Mouse (Mus musculus): ENCODE measurements around the gene Fam198b.

Gene Fam198b

DNA sequence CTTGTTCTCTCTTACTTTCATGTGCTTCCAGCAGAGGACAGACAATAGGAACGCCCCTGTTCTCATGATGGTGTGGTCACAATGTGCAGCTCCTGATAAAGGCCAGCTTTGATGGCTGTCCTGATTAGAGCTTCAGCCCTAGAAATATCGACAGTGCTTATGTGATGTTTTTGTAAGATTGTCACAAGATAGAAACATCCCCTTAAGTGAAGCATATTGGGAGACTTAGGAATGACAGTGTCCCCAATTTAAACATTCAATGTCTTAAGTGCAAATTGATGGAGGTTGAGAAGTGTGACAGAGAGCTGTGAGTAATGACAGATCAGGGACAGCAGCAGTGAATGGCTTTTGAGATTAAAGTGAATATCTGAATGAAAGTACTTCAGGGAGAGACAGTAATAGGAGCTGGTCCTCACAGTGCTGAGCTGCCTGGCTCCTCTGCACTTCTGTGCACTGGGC lies 99.7 kb downstream of the Fam198b start:
- no peak for ATAC-seq (ENCODE audit: low TSS enrichment)

DNA sequence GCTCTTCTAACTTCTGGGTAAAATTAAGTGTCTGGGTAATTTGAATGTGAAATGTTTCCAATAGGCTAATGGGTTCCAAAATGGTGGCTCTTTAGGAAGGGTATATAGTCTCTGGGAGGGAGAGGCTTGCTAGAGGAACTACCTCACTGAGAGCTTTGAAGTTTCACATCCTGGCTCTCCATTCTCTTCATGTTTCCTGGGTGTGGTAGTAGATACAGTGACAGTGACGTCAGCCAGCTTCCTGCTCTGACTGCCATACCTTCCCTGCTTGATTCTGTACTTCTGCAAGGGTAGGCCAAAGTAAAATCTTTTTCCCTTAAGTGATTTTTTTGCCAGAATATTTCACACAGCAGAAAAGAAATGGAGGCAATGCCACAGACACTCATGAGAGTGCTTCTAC lies 100.2 kb downstream of the Fam198b start:
- no peak for ATAC-seq (ENCODE audit: low TSS enrichment)

GRCm38 (mm10) chr3:79989250-79989649 lies 104.9 kb downstream of the Fam198b start:
- ATAC-seq (ENCODE audit: low TSS enrichment), result no peak

- ATAC-seq (ENCODE audit: low TSS enrichment), result no peak
Measured at GRCm38 (mm10) chr3:79989911-79990310, 105.6 kb downstream of the Fam198b start.

DNA sequence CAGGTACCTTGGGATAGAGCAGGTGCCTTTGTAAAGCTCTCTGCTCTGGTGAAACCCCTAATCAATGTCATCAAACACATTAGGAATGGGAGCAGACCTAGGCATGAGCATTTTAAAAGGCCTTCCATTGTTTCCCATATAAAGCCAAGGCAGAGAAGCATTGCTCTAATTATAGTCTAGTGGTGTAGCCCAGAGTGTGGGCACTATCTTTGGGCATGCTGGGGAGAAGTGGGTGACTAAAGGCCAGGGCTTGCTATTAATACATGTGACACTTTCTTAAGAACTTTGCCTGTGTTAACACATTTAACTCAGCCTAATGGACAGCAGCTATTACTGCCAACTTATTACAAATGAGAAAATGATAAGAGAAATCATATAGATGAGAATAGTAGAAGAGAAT lies 106.1 kb downstream of the Fam198b start:
- no peak for ATAC-seq (ENCODE audit: low TSS enrichment)

GRCm38 (mm10) chr3:79994029-79994539 lies 109.8 kb downstream of the Fam198b start:
- no peak for ATAC-seq (ENCODE audit: low TSS enrichment)

DNA sequence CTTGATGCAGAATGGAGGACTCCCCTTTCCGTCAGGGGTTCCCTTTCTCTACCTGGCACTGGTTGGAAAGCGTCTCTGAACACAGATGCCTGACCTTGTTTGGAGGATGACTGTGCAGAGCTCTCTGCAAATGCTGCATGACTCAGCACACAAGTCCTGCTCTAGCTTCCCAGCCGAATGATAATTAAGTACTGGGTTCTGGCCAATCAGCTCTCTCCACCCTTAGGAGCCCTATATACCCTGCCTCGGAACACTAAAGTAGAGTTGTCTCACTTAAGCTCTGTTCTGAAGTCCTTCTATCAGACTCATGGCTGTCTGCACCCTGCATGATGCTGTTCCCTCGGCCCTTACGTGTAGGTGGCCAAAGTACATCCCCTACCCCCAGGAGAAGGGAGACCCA lies 111.4 kb downstream of the Fam198b start:
- ATAC-seq (ENCODE audit: low TSS enrichment), result peak; percentile 79
